Mouse (Mus musculus): ENCODE data around the gene Srsf9.

GRCm38 (mm10) chr5:115317645-115318328, 9.2 kb upstream of the Srsf9 start:
- TF ChIP-seq POLR2A (IDR thresholded peaks at IDR 0.05; ENCODE audit: borderline replicate concordance, extremely low read depth, low read depth, low read length) (no peak), CTCF (IDR thresholded peaks at IDR 0.05; ENCODE audit: insufficient read depth, low read length) (no peak)

Data from lung, adult 2 months (tissue).